Mouse (Mus musculus): ENCODE data around the gene Pigl. TPM values are rescaled to one million over a fixed set of nuclear protein-coding genes. Genes with fewer than 3 reads are reported as not detected.

Gene Pigl
- total RNA-seq, 4 experiments from 2014 or later: 3.1 to 3.8 (median 3.3) TPM

- DNase-seq (ENCODE audit: low spot score): no peak
These were observed 55.1 kb downstream of the Pigl start for GRCm38 (mm10) chr11:62513311-62513710.

- no peak for DNase-seq (ENCODE audit: low spot score)
These were observed 60.7 kb downstream of the Pigl start for GRCm38 (mm10) chr11:62518991-62519390.

- no peak for DNase-seq (ENCODE audit: low spot score)
These were observed 64.0 kb downstream of the Pigl start for GRCm38 (mm10) chr11:62522283-62522682.

- no peak for DNase-seq (ENCODE audit: low spot score)
These were observed 78.8 kb downstream of the Pigl start for GRCm38 (mm10) chr11:62537089-62537488.

- no peak for DNase-seq (ENCODE audit: low spot score)
These were observed 79.3 kb downstream of the Pigl start for GRCm38 (mm10) chr11:62537590-62537989.

GRCm38 (mm10) chr11:62538321-62539088 is 80.2 kb downstream of the Pigl start:
- peak; percentile 25 for DNase-seq (ENCODE audit: low spot score)

- peak; percentile 38 for DNase-seq (ENCODE audit: low spot score)
These were observed 81.0 kb downstream of the Pigl start, which contains the start of gene Cenpv for GRCm38 (mm10) chr11:62539089-62539890. Cenpv (minus strand) TSS chr11:62539261.

GRCm38 (mm10) chr11:62540167-62540566 is 81.9 kb downstream of the Pigl start:
- DNase-seq (ENCODE audit: low spot score): no peak

GRCm38 (mm10) chr11:62540969-62541368 is 82.7 kb downstream of the Pigl start:
- DNase-seq (ENCODE audit: low spot score): no peak

GRCm38 (mm10) chr11:62541581-62541980 is 83.3 kb downstream of the Pigl start:
- no peak for DNase-seq (ENCODE audit: low spot score)

GRCm38 (mm10) chr11:62543991-62544390 is 85.7 kb downstream of the Pigl start:
- DNase-seq (ENCODE audit: low spot score): no peak

GRCm38 (mm10) chr11:62549782-62550181 is 91.5 kb downstream of the Pigl start:
- DNase-seq (ENCODE audit: low spot score): peak; percentile 79

- peak; percentile 83 for DNase-seq (ENCODE audit: low spot score)
These were observed 92.0 kb downstream of the Pigl start for GRCm38 (mm10) chr11:62550227-62550685.

- peak; percentile 99 for DNase-seq (ENCODE audit: low spot score)
These were observed 92.5 kb downstream of the Pigl start, which contains the start of gene Ubb for GRCm38 (mm10) chr11:62550727-62551225. Ubb (plus strand) TSS chr11:62551171.

- peak; percentile 91 for DNase-seq (ENCODE audit: low spot score)
These were observed 93.2 kb downstream of the Pigl start for GRCm38 (mm10) chr11:62551226-62552119.

- DNase-seq (ENCODE audit: low spot score): no peak
These were observed 94.9 kb downstream of the Pigl start for GRCm38 (mm10) chr11:62553186-62553585.

- no peak for DNase-seq (ENCODE audit: low spot score)
These were observed 95.4 kb downstream of the Pigl start for GRCm38 (mm10) chr11:62553633-62554032.

- no peak for DNase-seq (ENCODE audit: low spot score)
These were observed 96.0 kb downstream of the Pigl start for GRCm38 (mm10) chr11:62554163-62554855.

GRCm38 (mm10) chr11:62554934-62555517 is 96.8 kb downstream of the Pigl start:
- DNase-seq (ENCODE audit: low spot score): no peak

GRCm38 (mm10) chr11:62555896-62556412 is 97.7 kb downstream of the Pigl start:
- peak; percentile 17 for DNase-seq (ENCODE audit: low spot score)
